Mouse (Mus musculus): Measurements from ENCODE around the gene Capn15. TPM values are rescaled to one million over a fixed set of nuclear protein-coding genes. Genes with fewer than 3 reads are reported as not detected.

Capn15 gene
- total RNA-seq (2021): 1 to 10 TPM; 7.1 to 7.8 TPM

- peak; percentile 91 for DNase-seq (ENCODE audit: low spot score)
- intact Hi-C loops (cut with DNase I): loop anchor here (5.0 kb wide), 1 partner anchor 43 kb away; the partner anchor contains the start of genes Nhlrc4 and Pigq
Measured at GRCm38 (mm10) chr17:25985306-25986294, at the start of gene Capn15. Gene Capn15, minus strand, starts transcription at chr17:25985796.

- DNase-seq (ENCODE audit: low spot score): no peak
- intact Hi-C loops (cut with DNase I): no loop called here
Measured at GRCm38 (mm10) chr17:26032037-26032436, 46.4 kb upstream of the Capn15 start.

GRCm38 (mm10) chr17:26031583-26031982 is 46.0 kb upstream of the Capn15 start:
- DNase-seq (ENCODE audit: low spot score): no peak

GRCm38 (mm10) chr17:26028261-26028660 is 42.7 kb upstream of the Capn15 start:
- intact Hi-C loops (cut with DNase I): no loop called here
- no peak for DNase-seq (ENCODE audit: low spot score)

More at GRCm38 (mm10) chr17:26031583-26031982, 46.0 kb upstream of the Capn15 start:
- intact Hi-C loops (cut with DNase I): no loop called here

- intact Hi-C loops (cut with DNase I): no loop called here
- DNase-seq (ENCODE audit: low spot score): no peak
Measured at GRCm38 (mm10) chr17:26024674-26025073, 39.1 kb upstream of the Capn15 start.

- no peak for DNase-seq (ENCODE audit: low spot score)
- intact Hi-C loops (cut with DNase I): no loop called here
Measured at GRCm38 (mm10) chr17:26023966-26024365, 38.4 kb upstream of the Capn15 start.

GRCm38 (mm10) chr17:26023181-26023580 is 37.6 kb upstream of the Capn15 start:
- intact Hi-C loops (cut with DNase I): no loop called here
- DNase-seq (ENCODE audit: low spot score): no peak

- intact Hi-C loops (cut with DNase I): no loop called here
- DNase-seq (ENCODE audit: low spot score): no peak
Measured at GRCm38 (mm10) chr17:26021728-26022341, 36.2 kb upstream of the Capn15 start.

GRCm38 (mm10) chr17:26020848-26021347 is 35.3 kb upstream of the Capn15 start:
- DNase-seq (ENCODE audit: low spot score): no peak
- intact Hi-C loops (cut with DNase I): no loop called here

GRCm38 (mm10) chr17:26018388-26018787 is 32.8 kb upstream of the Capn15 start:
- no peak for DNase-seq (ENCODE audit: low spot score)
- intact Hi-C loops (cut with DNase I): no loop called here

GRCm38 (mm10) chr17:26017949-26018348 is 32.4 kb upstream of the Capn15 start:
- intact Hi-C loops (cut with DNase I): no loop called here
- DNase-seq (ENCODE audit: low spot score): no peak

GRCm38 (mm10) chr17:26017021-26017420 is 31.4 kb upstream of the Capn15 start:
- intact Hi-C loops (cut with DNase I): no loop called here
- no peak for DNase-seq (ENCODE audit: low spot score)

GRCm38 (mm10) chr17:26013711-26014110 is 28.1 kb upstream of the Capn15 start:
- intact Hi-C loops (cut with DNase I): no loop called here
- no peak for DNase-seq (ENCODE audit: low spot score)

GRCm38 (mm10) chr17:26011841-26012460 is 26.4 kb upstream of the Capn15 start:
- peak; percentile 54 for DNase-seq (ENCODE audit: low spot score)
- intact Hi-C loops (cut with DNase I): loop anchor here (2.0 kb wide), 1 partner anchor 79 kb away; the partner anchor contains the start of gene Decr2

- no peak for DNase-seq (ENCODE audit: low spot score)
- intact Hi-C loops (cut with DNase I): loop anchor here (1.0 kb wide), 1 partner anchor 115 kb away; no protein-coding TSS in a partner anchor
Measured at GRCm38 (mm10) chr17:26009540-26009939, 23.9 kb upstream of the Capn15 start.

GRCm38 (mm10) chr17:26008787-26009186 is 23.2 kb upstream of the Capn15 start:
- intact Hi-C loops (cut with DNase I): loop anchor here (1.0 kb wide), 1 partner anchor 114 kb away; no protein-coding TSS in a partner anchor
- no peak for DNase-seq (ENCODE audit: low spot score)

- intact Hi-C loops (cut with DNase I): no loop called here
- no peak for DNase-seq (ENCODE audit: low spot score)
Measured at GRCm38 (mm10) chr17:26008331-26008730, 22.7 kb upstream of the Capn15 start.

GRCm38 (mm10) chr17:26007646-26008045 is 22.1 kb upstream of the Capn15 start:
- DNase-seq (ENCODE audit: low spot score): no peak
- intact Hi-C loops (cut with DNase I): no loop called here

GRCm38 (mm10) chr17:26005731-26006450 is 20.3 kb upstream of the Capn15 start:
- intact Hi-C loops (cut with DNase I): no loop called here

More at GRCm38 (mm10) chr17:26005731-26006450, 20.3 kb upstream of the Capn15 start:
- DNase-seq (ENCODE audit: low spot score): no peak
